Mouse (Mus musculus) megakaryocyte, adult 5-6 weeks (primary cell): ENCODE results near the gene Olfr1537. TPM values are rescaled to one million over a fixed set of nuclear protein-coding genes. Genes with fewer than 3 reads are reported as not detected.

Source experiments
- ATAC-seq: 2 replicates; pipeline ENCODE4 v1.8.0; 2016; ENCODE audit warnings: mild to moderate bottlenecking, inconsistent platforms; ENCODE audit not compliant: poor library complexity, severe bottlenecking
- total RNA-seq, 2 experiments: library from RNA; stranded (forward) in 1 of 2; stranded (reverse) in 1 of 2; fragments of 153-499, 151-499 nt in 1 of 2; fragments of 221-1000, 200-1000 nt in 1 of 2; gene quantifications; 2 replicates each; pipeline versions ENCODE4 v1.2.3 to v1.2.4; 2015 to 2017

The Olfr1537 gene
- total RNA-seq (2015) = not detected in 2 replicates
- not detected in 2 replicates for total RNA-seq (2017)

- no peak for ATAC-seq
These were observed at the start of gene Olfr1537 for GRCm38 (mm10) chr9:39249894-39250293. Gene Olfr1537 (minus strand): TSS chr9:39249994.

GRCm38 (mm10) chr9:39287136-39287535 lies 37.3 kb upstream of the Olfr1537 start:
- ATAC-seq = no peak

GRCm38 (mm10) chr9:39276718-39277117 lies 26.9 kb upstream of the Olfr1537 start, which contains the start of gene Olfr945:
Gene Olfr945 (minus strand): TSS chr9:39276818.
- ATAC-seq = no peak

- no peak for ATAC-seq
These were observed 48.2 kb downstream of the Olfr1537 start, which contains the start of gene Olfr944 for GRCm38 (mm10) chr9:39201620-39202019. Gene Olfr944 (plus strand): TSS chr9:39201920.

Other genes with a start within 250 kb of the Olfr1537 start
- gene Olfr146, start 226.6 kb downstream of the Olfr1537 start, total RNA-seq (2015) = not detected in 2 replicates
- not detected in 2 replicates for gene Olfr146, start 226.6 kb downstream of the Olfr1537 start, total RNA-seq (2017)
- not detected in 2 replicates for gene Olfr937, start 185.0 kb downstream of the Olfr1537 start, total RNA-seq (2015)
- gene Olfr937, start 185.0 kb downstream of the Olfr1537 start, total RNA-seq (2017) = not detected in 2 replicates
- not detected in 2 replicates for gene Olfr938, start 171.1 kb downstream of the Olfr1537 start, total RNA-seq (2015)
- not detected in 2 replicates for gene Olfr938, start 171.1 kb downstream of the Olfr1537 start, total RNA-seq (2017)
- not detected in 2 replicates for gene Olfr27, start 121.9 kb downstream of the Olfr1537 start, total RNA-seq (2015)
- gene Olfr27, start 121.9 kb downstream of the Olfr1537 start, total RNA-seq (2017) = not detected in 2 replicates
- gene Olfr943, start 83.7 kb downstream of the Olfr1537 start, total RNA-seq (2015) = not detected in 2 replicates
- gene Olfr943, start 83.7 kb downstream of the Olfr1537 start, total RNA-seq (2017) = not detected in 2 replicates
- not detected in 2 replicates for gene Olfr944, start 48.1 kb downstream of the Olfr1537 start, total RNA-seq (2015)
- gene Olfr944, start 48.1 kb downstream of the Olfr1537 start, total RNA-seq (2017) = not detected in 2 replicates
- gene Olfr945, start 26.8 kb upstream of the Olfr1537 start, total RNA-seq (2015) = not detected in 2 replicates
- not detected in 2 replicates for gene Olfr945, start 26.8 kb upstream of the Olfr1537 start, total RNA-seq (2017)
- not detected in 2 replicates for gene Olfr948, start 76.1 kb upstream of the Olfr1537 start, total RNA-seq (2015)
- not detected in 2 replicates for gene Olfr948, start 76.1 kb upstream of the Olfr1537 start, total RNA-seq (2017)
- gene Olfr951, start 137.4 kb upstream of the Olfr1537 start, total RNA-seq (2015) = not detected in 2 replicates
- gene Olfr951, start 137.4 kb upstream of the Olfr1537 start, total RNA-seq (2017) = not detected in 2 replicates
- gene Olfr952, start 177.2 kb upstream of the Olfr1537 start, total RNA-seq (2015) = not detected in 2 replicates
- gene Olfr952, start 177.2 kb upstream of the Olfr1537 start, total RNA-seq (2017) = not detected in 2 replicates
- gene Olfr954, start 206.7 kb upstream of the Olfr1537 start, total RNA-seq (2015) = not detected in 2 replicates
- not detected in 2 replicates for gene Olfr954, start 206.7 kb upstream of the Olfr1537 start, total RNA-seq (2017)
- gene Olfr955, start 221.9 kb upstream of the Olfr1537 start, total RNA-seq (2015) = not detected in 2 replicates
- gene Olfr955, start 221.9 kb upstream of the Olfr1537 start, total RNA-seq (2017) = not detected in 2 replicates
- gene Olfr44, start 244.0 kb upstream of the Olfr1537 start, total RNA-seq (2015) = not detected in 2 replicates
- not detected in 2 replicates for gene Olfr44, start 244.0 kb upstream of the Olfr1537 start, total RNA-seq (2017)